Mouse (Mus musculus) kidney, postnatal 4 days (tissue): ENCODE measurements at regions not wholly inside any gene's neighbourhood (a gene's known extent, or its start where the extent isn't known, plus 50 kb on each side); places are given as distances from the start of the nearest gene placed in this dataset.
A peak's percentile ranks its signal among the peaks of the same experiment; 100 is the strongest.

Experiments used
- DNase-seq, 2 experiments: peaks; one replicate each; pipeline ENCODE4 v3.0.0; 2021; ENCODE audit warnings: mixed read lengths in 2 of 2

GRCm38 (mm10) chr14:97170841-97171240 lies 651.9 kb upstream of the Klhl1 start:
- DNase-seq: no peak

- no peak for DNase-seq
Observed at GRCm38 (mm10) chr14:97165793-97166192, 646.9 kb upstream of the Klhl1 start.

DNA sequence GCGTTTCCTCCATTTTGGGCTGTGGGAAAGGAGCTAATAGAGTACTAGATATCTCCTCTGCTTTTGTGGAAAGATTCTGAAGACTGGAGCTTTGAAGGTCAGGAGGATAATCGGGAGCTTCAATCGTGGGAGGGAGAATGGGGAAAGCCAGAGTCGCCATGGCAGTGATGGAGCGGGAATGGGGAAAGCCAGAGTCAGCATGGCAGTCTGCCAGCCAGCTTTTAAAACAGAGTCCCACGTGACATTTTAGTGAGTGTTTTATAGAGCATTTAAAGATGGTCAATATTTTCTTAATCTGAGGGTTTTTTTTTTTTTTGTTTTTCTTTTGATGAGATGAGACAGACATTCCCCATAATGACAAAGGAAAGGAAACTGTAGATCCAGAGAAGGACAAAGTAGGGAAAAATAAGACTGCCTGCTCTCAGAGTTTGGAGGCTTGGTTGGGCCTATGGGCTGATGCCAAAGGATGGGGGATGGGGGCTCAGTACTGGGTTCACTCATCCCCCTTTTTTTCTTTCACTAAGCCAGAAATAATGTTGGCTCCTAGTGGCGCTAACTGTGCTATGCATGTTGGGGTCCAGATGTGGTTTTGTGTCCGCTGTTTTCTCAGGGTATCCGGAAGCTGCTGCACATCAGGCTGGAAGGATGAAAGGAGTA lies 630.2 kb upstream of the Klhl1 start:
- peak in 1 of 2 experiments; percentile 12 for DNase-seq

DNA sequence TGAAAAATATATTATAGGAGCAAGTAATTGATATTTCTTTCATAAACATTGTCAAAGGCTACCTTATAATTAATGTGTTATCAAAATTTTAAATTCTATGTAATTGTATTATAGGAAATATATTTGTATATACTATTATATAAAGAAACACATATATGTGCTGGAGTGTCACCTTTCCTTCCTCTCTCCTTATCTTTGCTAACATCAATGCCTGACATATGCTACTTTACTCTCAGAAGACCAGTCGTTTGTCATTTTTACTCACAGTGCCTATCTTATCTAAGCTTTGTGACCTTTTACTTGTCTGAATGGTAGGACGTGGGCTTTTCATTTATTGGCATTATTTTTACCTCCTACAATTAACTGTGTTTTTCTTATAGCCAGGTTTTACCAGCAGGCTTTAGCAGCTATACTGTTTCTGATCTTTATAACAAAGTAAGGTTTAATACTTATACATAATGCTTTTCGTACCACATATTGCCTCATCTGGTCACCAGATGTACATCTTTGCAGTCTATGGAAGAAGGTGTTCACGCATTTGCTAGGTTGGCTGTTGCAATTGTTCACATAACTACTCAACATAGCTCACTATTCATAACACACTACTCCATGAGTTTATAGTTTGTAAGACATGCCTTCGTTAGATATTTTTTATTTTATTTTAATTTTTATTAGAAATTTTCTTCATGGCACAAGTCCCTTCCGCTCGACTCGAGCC lies 597.2 kb upstream of the Klhl1 start:
- DNase-seq: no peak

DNA sequence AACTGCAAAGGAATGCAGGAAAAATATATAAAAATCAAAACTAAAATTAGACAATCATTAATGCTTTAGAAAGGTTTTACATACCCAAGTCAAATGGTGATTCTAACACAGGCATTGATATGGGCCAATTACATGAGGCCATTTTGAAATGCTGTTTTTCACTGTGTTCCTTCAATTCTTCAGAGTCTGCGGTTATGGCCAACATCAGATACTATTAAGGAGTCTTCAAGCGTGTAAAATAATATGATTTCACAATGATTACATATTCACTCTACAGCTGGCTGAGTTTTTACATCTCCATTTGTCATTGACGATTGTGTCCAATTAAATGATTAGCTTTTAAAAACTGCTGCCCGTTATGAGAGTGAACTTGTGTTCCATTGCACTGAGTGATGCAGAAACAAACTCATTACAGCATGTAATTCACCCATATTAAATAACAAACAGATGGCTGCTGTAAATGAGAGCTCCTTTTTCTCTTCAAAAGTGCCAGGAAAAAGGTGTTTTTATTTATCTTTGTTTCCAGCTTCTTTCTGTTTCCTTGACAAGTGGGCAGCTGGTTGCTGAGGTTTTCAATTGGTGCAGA lies 582.3 kb upstream of the Klhl1 start:
- no peak for DNase-seq

GRCm38 (mm10) chr14:97093389-97093788 lies 574.5 kb upstream of the Klhl1 start:
- no peak for DNase-seq

GRCm38 (mm10) chr14:97088863-97089262 lies 570.0 kb upstream of the Klhl1 start:
- no peak for DNase-seq

DNA sequence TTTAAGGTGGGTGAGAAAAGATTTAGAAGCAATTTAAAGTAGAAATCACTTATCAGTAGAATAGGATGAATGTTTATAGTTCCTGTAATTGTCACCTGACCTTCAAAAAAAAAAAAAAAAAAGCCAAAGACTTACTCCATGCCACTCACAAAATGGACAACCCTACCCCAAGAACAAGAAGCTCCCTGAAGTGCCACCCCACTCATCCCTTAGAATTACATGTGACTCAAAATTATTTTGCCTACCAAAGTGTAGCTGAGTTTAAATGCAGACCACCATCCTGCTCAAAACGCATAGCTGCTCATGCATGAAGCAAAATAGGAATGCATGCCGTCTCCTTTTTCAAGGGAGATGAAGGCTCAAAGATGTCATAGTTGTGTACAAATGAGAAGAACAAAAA lies 568.4 kb upstream of the Klhl1 start:
- no peak for DNase-seq

DNA sequence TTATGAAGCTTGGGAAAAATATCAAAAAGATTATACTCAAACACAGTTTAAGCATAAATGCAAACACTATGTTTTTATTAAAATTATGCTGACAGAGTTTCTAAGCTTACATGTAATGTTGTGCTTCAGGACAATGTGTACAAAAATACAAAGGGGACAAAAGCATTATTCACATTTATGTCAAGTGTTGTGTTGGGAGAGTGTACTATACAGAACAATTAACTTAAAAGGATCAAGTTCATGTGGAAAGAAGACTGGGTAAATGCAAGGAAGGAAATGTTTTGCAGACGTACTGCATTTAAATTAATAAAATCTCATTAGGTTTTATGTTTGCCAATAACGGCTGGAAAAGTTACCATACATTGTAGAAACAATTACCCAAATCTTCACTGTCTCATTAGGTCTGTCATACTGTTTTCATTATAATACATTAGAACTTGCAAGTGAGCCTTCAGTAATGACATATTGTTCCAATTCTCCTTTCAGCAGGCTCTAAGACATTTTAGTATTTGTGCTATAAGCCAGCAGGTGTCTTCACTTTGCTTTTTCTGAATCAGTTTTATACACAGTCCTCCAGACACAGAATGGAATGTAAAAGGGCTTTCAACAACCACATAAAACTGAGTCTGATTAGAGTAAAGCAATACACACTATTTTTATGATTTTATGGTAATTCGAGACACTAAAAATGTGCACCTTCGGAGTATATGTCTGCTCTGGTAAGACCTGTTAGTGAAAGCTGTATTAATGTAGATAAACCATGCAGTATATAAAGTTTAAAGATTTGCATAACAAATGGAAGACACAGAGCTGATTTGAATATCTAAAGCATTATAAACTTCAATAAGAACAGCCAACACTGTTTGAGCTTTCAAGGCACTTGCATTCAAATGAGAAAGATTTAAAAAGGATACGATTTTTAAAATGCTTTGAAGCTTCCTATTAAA lies 567.7 kb upstream of the Klhl1 start:
- DNase-seq: no peak

GRCm38 (mm10) chr14:97074808-97075207 lies 555.9 kb upstream of the Klhl1 start:
- DNase-seq: no peak

- DNase-seq: no peak
Observed at GRCm38 (mm10) chr14:97068770-97069169, 549.9 kb upstream of the Klhl1 start.

DNA sequence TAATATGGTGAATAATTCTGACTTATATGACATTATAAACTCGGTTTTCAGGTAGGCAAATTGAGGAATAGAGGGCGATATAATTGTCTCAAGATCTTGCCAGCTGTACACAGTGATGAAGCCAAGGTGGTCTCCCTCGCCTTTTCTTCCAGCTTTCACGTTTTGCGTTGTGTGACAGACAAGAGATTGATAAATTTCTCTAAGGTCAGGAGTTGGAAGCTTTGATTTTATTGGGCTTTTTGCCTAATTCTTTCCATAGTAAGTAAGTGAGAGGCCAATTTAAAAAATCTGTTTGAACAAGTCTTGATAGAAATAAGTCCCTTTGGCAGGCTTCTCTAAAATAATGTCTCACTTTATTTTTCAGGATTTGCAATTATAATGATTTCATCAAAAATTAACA lies 549.4 kb upstream of the Klhl1 start:
- no peak for DNase-seq

DNA sequence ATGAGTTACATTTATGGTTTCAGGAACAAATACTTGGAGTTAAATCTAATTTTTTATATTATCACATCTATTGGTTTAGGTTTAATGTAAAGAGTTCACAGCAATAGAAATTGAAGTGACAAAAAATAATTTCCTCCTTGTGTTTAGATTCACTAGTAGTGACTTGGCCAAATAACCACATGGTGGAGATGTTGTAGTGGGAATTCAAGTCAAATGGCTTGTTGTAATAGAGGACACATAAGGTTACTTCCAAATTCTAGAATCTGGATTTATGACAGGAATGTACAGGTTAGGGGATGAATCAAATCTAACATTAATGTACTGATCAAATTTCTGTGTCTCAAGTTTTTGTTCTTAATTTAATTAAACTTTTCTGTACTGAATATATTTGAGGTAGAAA lies 526.4 kb upstream of the Klhl1 start:
- no peak for DNase-seq

DNA sequence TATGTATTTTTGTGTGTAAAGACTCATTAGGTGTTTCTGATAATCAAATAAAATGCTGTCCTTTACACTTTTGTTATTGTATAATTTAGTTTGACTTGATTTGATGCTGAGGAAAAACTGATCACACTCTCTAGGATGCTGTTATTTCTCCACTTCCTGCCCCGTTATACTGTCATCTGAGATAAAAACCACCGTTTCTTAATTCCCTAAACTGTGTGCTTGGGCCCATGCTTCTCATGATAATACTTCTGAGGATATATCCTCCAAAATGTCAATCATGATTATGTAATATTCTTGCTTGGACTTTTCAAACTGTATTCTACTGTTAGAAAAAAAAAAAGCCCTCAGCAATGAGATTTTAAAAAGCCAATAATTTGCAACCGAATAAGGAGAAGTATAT lies 520.9 kb upstream of the Klhl1 start:
- DNase-seq: no peak

DNA sequence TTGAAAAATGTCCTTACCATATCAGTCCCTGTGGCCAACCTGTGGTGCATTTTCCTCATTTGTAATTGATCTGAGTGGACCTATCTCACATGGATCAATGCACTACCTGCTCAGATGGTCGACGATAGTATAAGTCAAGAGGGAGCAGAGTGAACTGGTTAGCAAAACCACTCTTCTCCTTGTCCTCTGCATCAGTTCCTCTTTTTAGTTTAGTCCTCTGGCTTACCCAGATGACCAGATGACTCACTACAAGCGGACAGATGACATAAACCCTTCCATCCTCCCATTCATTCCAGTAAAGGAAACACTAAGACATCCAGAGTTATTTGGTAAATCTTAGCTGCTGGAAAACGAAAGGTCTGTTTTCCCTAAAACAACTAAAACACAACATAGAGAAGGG lies 509.6 kb upstream of the Klhl1 start:
- no peak for DNase-seq

DNA sequence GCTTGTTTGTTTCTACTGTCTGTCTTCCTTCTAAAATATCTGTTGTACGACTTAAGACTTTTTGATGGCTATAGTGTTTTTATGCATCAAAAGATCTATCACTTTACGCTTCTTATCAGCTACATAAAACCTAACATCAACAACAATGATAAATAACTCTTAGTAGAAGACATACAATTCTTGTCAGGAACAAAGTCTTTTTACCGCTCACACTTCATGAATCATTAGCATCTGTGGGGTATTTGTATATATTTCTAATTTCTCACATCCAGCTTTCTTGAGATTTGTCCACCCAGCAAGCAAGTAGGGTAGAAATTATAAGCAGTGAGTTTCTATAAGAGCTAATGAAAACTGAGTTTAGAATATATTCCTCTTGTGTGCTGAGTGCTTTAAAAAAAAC lies 487.4 kb upstream of the Klhl1 start:
- DNase-seq: no peak

DNA sequence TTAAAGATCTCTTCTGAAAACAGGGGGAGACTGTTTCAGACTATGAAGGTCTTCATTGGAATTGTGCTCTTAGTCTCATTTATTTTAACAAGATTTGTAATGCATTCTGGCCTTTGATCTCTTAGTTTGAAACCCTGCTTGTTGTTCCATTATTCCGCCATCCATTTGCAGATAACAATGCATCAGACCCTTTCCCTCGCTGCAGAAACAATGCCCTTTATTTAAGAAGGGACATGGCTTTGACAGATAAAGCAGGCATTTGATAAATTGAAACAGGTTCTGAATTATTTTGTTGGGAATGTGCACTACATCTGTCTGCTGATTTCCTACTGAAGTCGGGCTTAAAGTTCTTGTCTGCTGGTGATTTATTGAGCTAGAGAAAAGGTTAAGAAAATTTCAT lies 476.2 kb upstream of the Klhl1 start:
- DNase-seq: no peak

DNA sequence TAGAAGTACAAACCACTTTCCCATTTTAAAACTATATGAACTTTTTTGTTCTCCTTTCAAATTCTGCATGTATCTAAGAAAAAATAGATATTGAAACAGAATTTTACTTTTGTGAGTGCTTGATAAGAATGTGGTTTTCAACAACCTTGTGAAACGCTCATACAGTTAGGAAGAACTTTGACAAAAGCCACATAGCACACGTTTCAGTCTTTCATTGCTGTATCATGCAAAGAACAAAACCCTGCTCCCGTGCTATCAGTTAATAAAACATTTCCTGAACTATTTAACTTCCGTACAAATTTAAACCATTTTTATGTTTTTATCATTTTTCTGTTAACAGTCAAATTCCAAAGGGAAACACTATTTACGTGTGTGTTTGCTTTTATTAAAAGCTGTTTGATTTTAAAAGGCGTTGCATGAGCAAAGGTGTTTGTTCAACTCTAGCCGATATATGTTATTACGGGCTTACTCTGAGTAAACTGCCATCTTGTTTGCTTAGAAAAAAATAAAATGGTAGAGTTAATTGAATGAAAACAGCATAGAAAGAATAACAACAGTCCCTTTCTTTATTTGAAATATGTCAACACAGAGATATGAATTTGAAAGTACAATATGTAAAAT lies 471.8 kb upstream of the Klhl1 start:
- no peak for DNase-seq

DNA sequence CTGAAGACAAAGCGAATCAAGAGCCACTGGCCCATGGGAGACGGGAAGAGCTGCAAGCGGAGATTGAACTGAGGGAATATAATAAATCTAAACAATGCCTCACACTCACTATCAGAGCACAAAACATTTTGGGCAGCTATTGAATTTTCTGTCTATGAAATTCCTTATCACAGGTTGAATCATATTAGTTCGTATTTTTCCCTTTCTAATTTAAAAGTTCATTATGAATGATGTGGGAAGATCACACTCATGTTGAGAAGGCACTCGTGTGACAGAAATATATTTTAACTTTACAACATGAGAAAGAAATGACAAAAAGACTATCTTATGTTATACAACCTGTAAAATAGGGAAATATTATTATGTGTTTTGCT lies 444.2 kb upstream of the Klhl1 start:
- DNase-seq: no peak

DNA sequence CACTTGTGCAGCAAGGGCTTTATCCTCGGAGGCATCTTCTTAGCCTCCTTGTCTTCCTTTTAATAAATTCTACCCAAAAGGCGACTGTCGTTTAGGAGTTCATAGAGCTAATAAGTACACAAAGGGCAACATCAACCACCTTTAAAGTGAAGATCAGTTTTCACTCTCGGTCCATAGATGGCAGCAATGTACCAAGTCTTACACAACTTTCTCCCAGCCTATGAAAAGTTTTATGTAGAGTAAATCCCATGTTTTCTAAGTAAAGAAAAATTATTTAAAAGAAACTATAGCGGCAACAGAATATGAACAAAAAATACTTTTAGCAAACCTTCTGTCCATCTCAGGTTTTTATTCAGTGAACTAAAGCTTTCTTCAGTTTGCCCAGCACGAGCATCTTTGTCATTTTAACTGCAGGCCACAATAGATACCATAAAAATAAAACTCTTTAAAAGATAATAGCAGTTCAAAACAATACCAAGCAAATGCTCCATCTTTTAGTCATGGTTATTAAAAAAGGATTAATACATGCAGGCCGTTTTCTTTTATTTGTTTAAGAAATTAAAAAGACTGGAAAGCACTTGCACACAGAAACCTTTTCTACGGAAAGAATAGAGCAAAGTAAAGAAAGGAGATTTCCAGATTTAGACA lies 443.6 kb upstream of the Klhl1 start:
- DNase-seq: no peak

GRCm38 (mm10) chr14:96956115-96956514 lies 437.2 kb upstream of the Klhl1 start:
- no peak for DNase-seq

DNA sequence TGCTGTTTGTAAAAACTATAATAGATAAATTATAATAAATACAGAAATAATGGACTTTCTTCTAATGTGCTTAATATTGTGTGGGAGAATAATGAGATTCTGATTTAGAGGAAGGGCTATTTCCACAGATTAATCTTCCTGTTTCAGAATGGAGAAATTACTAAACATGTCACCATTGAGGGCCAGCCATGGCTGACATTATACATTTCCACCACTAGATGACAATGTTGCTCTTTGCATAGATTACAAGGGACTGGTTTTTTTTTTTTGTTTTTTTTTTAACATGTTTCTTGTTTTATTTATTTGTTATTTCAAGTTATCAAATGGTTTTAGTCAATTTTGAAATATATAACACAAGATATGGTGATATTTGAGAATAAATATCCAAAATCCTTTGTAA lies 435.6 kb upstream of the Klhl1 start:
- DNase-seq: no peak
